Mouse (Mus musculus) bone marrow, adult 2 months (tissue): Measurements from ENCODE around the gene Mccc2.
A peak's percentile ranks its signal among the peaks of the same experiment; 100 is the strongest.

Source experiments
- CTCF ChIP-seq: fragments of 200-500 bp; IDR thresholded peaks from 2 replicates; pipeline ENCODE4 v1.5.1; 2011; ENCODE audit warnings: low read length, control low read depth; ENCODE audit not compliant: control insufficient read depth, insufficient read depth
- POLR2A ChIP-seq: fragments of 200-500 bp; IDR thresholded peaks from 2 replicates; pipeline ENCODE4 v1.6.1; 2011; ENCODE audit warnings: low read depth, mild to moderate bottlenecking, control low read depth, low read length, borderline replicate concordance; ENCODE audit not compliant: control insufficient read depth

DNA sequence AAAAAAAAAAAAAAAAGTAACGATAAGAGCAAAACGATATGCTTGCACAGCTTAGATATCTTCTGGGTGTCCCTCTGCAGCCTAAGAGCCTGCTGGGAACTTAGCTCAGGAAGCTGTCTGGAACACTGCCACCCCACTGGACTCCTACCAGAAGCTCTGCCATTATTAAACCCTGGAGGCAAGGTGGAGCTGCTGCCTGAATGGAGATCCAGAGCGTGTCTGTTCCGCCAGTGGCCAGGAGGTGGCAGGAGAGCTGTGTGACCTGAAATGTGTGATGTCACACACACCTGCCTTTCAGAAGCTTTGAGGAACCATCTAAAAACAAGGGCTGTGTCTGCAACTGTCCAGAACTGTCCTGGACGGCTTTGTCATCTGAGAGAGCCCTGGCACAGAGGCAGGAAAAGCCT is 13.6 kb downstream of the Mccc2 start:
- TF ChIP-seq POLR2A (no peak), CTCF (peak; percentile 92)
